Mouse (Mus musculus) stomach, adult 2 months (tissue): ENCODE results near the gene Bola2. TPM values are rescaled to one million over a fixed set of nuclear protein-coding genes. Genes with fewer than 3 reads are reported as not detected.

ENCODE experiments used
- polyA plus RNA-seq: library from polyadenylated mRNA; depleted of rRNA; stranded (reverse); fragments of >200 nt; gene quantifications from 2 replicates; pipeline ENCODE4 v1.2.3, GENCODE M21; 2012; rRNA removed

Gene Bola2
- polyA plus RNA-seq, result 26.1 and 37.1 TPM in 2 replicates

GRCm38 (mm10) chr7:126695210-126695611 lies at the start of gene Bola2:
Gene Bola2 (plus strand): TSS chr7:126695401.

GRCm38 (mm10) chr7:126649231-126650051 lies 45.8 kb upstream of the Bola2 start, which contains the start of gene Sgf29:
Gene Sgf29 (plus strand): TSS chr7:126649309.

GRCm38 (mm10) chr7:126676207-126676606 lies 19.0 kb upstream of the Bola2 start, which contains the start of gene Sult1a1:
Gene Sult1a1 (minus strand): TSS chr7:126676432.

GRCm38 (mm10) chr7:126695631-126696207 lies 518 bp downstream of the Bola2 start, which contains the start of gene Slx1b:
Gene Slx1b (minus strand): TSS chr7:126695784.

GRCm38 (mm10) chr7:126707442-126708174 lies 12.4 kb downstream of the Bola2 start, which contains the start of gene Coro1a:
Gene Coro1a (minus strand): TSS chr7:126707787.

Other genes with a start within 250 kb of the Bola2 start
- gene Atp2a1, start 232.3 kb upstream of the Bola2 start, polyA plus RNA-seq, result 49.4 and 66.2 TPM in 2 replicates
- gene Sh2b1, start 220.0 kb upstream of the Bola2 start, polyA plus RNA-seq, result 28.7 and 30.8 TPM in 2 replicates
- gene Tufm, start 208.0 kb upstream of the Bola2 start, polyA plus RNA-seq, result 70.6 and 75.3 TPM in 2 replicates
- gene Atxn2l, start 192.0 kb upstream of the Bola2 start, polyA plus RNA-seq, result 134 and 161 TPM in 2 replicates
- gene Eif3c, start 129.0 kb upstream of the Bola2 start, polyA plus RNA-seq, result 57.5 and 61.4 TPM in 2 replicates
- 1.5 and 3.4 TPM in 2 replicates for gene Apobr, start 110.5 kb upstream of the Bola2 start, polyA plus RNA-seq
- 36.6 and 38.8 TPM in 2 replicates for gene Cln3, start 109.6 kb upstream of the Bola2 start, polyA plus RNA-seq
- 0.12 TPM in 1 of 2 replicates, not detected in the other for gene Il27, start 100.5 kb upstream of the Bola2 start, polyA plus RNA-seq
- 21.6 and 37.2 TPM in 2 replicates for gene Nupr1, start 64.5 kb upstream of the Bola2 start, polyA plus RNA-seq
- gene Sgf29, start 46.1 kb upstream of the Bola2 start, polyA plus RNA-seq, result 35.5 and 43.7 TPM in 2 replicates
- gene Sult1a1, start 19.0 kb upstream of the Bola2 start, polyA plus RNA-seq, result 3.5 and 5.1 TPM in 2 replicates
- 8.4 and 8.8 TPM in 2 replicates for gene Slx1b, start 383 bp downstream of the Bola2 start, polyA plus RNA-seq
- 21.9 and 41.2 TPM in 2 replicates for gene Coro1a, start 12.4 kb downstream of the Bola2 start, polyA plus RNA-seq
- 242 and 263 TPM in 2 replicates for gene Mapk3, start 64.2 kb downstream of the Bola2 start, polyA plus RNA-seq
- 12.6 and 14.1 TPM in 2 replicates for gene Gdpd3, start 70.9 kb downstream of the Bola2 start, polyA plus RNA-seq
- gene Ypel3, start 81.6 kb downstream of the Bola2 start, polyA plus RNA-seq, result 169 and 334 TPM in 2 replicates
- 2.0 and 2.5 TPM in 2 replicates for gene Tbx6, start 86.1 kb downstream of the Bola2 start, polyA plus RNA-seq
- 74.8 and 85.0 TPM in 2 replicates for gene Ppp4c, start 97.1 kb downstream of the Bola2 start, polyA plus RNA-seq
- 3.8 and 6.7 TPM in 2 replicates for gene Fam57b, start 102.3 kb downstream of the Bola2 start, polyA plus RNA-seq
- gene 4930451I11Rik, start 136.2 kb downstream of the Bola2 start, polyA plus RNA-seq, result not detected in 2 replicates
- gene Doc2a, start 152.0 kb downstream of the Bola2 start, polyA plus RNA-seq, result 0.08 TPM in 1 of 2 replicates, not detected in the other
- gene Hirip3, start 166.6 kb downstream of the Bola2 start, polyA plus RNA-seq, result 2.2 and 2.3 TPM in 2 replicates
- gene Ino80e, start 167.0 kb downstream of the Bola2 start, polyA plus RNA-seq, result 26.9 and 34.5 TPM in 2 replicates
- 47.4 and 49.6 TPM in 2 replicates for gene Taok2, start 189.3 kb downstream of the Bola2 start, polyA plus RNA-seq
- 97.1 and 106 TPM in 2 replicates for gene Tmem219, start 227.5 kb downstream of the Bola2 start, polyA plus RNA-seq
- 7.3 and 9.2 TPM in 2 replicates for gene Kctd13, start 233.5 kb downstream of the Bola2 start, polyA plus RNA-seq